Mouse (Mus musculus) intestine, embryonic 16.5 days (tissue): ENCODE data around the gene Rapgef4. TPM values are rescaled to one million over a fixed set of nuclear protein-coding genes. Genes with fewer than 3 reads are reported as not detected.
"Not testable (repeated sequence)": the region's sequence is repeated elsewhere in the genome, so short reads cannot be mapped to it uniquely, and the experiment has no call there.

Source experiments
- ATAC-seq: fragments of 200-750 bp; cut with Nextera tagmentation; 2 replicates; pipeline ENCODE4 v1.8.0; 2017; ENCODE audit warnings: moderate TSS enrichment, moderate library complexity
- H3K27ac ChIP-seq: fragments of 300-500 bp; sonication (generic); 2 replicates; pipeline ENCODE4 v1.5.1; 2014; ENCODE audit warnings: mild to moderate bottlenecking, low read length
- H3K27me3 ChIP-seq: fragments of 300-500 bp; sonication (generic); replicated peaks from 2 replicates; pipeline ENCODE4 v1.6.1; 2014; ENCODE audit warnings: low read length, control low read depth, mixed read lengths; ENCODE audit not compliant: control insufficient read depth, insufficient read depth
- H3K36me3 ChIP-seq: fragments of 300-500 bp; sonication (generic); 2 replicates; pipeline ENCODE4 v1.6.1; 2014; ENCODE audit warnings: low read length, control low read depth; ENCODE audit not compliant: control insufficient read depth, insufficient read depth
- H3K4me1 ChIP-seq: fragments of 300-500 bp; sonication (generic); 2 replicates; pipeline ENCODE4 v1.6.1; 2014; ENCODE audit warnings: low read length, control low read depth, mixed read lengths; ENCODE audit not compliant: control insufficient read depth, insufficient read depth
- H3K4me2 ChIP-seq: fragments of 300-500 bp; sonication (generic); 2 replicates; pipeline ENCODE4 v1.6.1; 2014; ENCODE audit warnings: low read depth, low read length, control low read depth
- H3K4me3 ChIP-seq: fragments of 300-500 bp; sonication (generic); 2 replicates; pipeline ENCODE4 v1.5.1; 2014; ENCODE audit warnings: mild to moderate bottlenecking, low read length
- H3K9ac ChIP-seq: fragments of 300-500 bp; sonication (generic); 2 replicates; pipeline ENCODE4 v1.6.1; 2014; ENCODE audit warnings: low read depth, low read length
- H3K9me3 ChIP-seq: fragments of 300-500 bp; sonication (generic); 2 replicates; pipeline ENCODE4 v1.6.1; 2016; ENCODE audit warnings: low read length, control low read depth; ENCODE audit not compliant: control insufficient read depth
- WGBS: fragments of 180-500 bp; shearing (Covaris S2); extraction: QIAGEN DNeasy Blood & Tissue Kit; methylation state at CpG from one replicate; pipeline ENCODE4 v1.1.7; 2014; 5-methylcytosine and 5-hydroxymethylcytosine counted together
- polyA plus RNA-seq: library from polyadenylated mRNA; unstranded; fragments of >200 nt; fragmentation: Nextera tagmentation; extraction: Ambion mirVana; gene quantifications from 2 replicates; pipeline ENCODE4 v1.2.1, GENCODE M21; 2015

Gene Rapgef4
- polyA plus RNA-seq, 1 experiment from 2014 or later: 2.8 TPM

DNA sequence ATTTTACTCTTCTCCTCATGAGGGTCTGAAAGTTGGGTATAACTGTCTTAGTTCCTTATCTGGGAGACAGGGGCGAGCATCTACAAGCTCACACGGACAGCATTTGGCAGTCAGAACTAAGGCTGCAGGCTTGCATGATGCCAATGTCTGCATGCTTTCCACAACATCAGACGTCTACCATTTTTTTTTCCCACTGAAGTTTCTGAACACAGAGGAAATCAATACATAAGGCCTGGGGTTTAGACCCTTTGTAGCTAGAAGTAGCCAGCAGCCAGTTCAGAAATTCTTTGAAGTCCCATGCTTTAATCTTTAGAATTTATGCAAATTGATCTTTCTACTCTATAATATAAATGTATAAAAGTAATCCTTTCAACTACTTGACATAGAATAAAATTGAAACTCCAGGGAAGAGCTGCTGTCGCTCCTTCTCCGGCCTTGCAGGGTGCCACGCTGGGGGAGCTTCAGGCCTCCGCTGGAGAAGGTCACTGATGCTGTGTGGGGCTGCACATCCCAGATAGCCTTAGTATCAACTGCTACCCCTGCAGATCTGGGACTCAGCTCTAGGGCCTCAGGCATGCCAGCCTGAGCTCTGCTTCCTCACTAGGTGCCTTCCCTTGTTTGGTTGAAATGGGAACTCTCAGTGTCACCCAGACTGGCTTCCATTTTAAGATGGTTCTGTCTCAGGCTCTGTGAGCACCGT lies 148.7 kb downstream of the Rapgef4 start:
- Histone ChIP-seq H3K27ac (no peak overlapping the region), H3K4me2 (no peak overlapping the region), H3K4me3 (no peak overlapping the region), H3K9ac (no peak overlapping the region), H3K27me3 (no peaks in the 10 kb centered on the region), H3K36me3 (no peaks in the 10 kb centered on the region), H3K4me1 (no peaks in the 10 kb centered on the region), H3K9me3 (no peaks in the 10 kb centered on the region)
- no peak for ATAC-seq
- WGBS: 84% methylated on average over 8 of the region's 8 CpGs

DNA sequence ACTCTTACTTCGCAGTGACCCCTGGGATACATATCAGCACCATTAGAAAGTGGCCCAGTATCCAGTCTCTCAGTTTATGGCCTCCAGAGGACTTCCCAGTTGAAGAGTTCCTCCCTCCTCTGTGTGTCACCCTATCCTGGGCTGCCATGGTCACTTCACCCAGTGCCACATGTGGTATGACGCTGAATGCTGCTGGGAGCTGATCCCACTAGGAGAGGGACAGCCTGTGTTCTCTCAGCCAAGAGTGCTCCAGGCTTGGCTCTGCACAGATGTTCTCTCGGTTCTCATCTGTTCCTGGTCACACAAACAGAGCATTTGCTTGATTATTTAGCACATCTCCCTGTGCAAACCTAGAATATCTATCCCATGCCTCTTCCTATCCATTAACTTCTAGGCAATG lies 151.2 kb downstream of the Rapgef4 start:
- Histone ChIP-seq H3K4me1 (no peaks in the 10 kb centered on the region), H3K27ac (no peak overlapping the region), H3K36me3 (no peaks in the 10 kb centered on the region), H3K4me2 (no peak overlapping the region), H3K9ac (no peak overlapping the region), H3K4me3 (no peak overlapping the region), H3K27me3 (no peaks in the 10 kb centered on the region), H3K9me3 (no peaks in the 10 kb centered on the region)
- ATAC-seq: no peak
- WGBS: 86% methylated on average over 3 of the region's 3 CpGs

DNA sequence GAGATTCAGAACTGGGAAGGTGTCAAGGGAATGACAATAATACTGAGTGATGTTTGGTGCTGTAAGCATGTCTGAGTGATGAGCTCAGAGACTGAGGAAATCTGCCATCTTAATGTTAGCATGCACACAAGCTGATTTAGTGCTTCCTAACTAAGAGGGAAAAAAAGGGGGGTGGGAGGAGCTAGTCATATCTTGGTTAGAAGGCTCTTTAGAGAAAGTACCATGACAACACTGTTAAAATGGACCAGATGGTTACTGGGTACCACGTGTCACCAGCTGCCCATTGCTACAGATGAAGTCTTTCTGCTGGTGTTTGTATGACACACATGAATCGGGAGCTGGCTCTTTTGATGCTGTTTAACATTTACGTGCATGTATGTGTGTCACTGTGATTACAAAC lies 155.0 kb downstream of the Rapgef4 start:
- no peak overlapping the region for H3K4me2 ChIP-seq
- WGBS: 57% methylated on average over 3 of the region's 3 CpGs
- H3K9ac ChIP-seq: no peak overlapping the region
- no peak overlapping the region for H3K27ac ChIP-seq
- no peaks in the 10 kb centered on the region for H3K9me3 ChIP-seq
- no peaks in the 10 kb centered on the region for H3K27me3 ChIP-seq
- no peaks in the 10 kb centered on the region for H3K36me3 ChIP-seq
- peaks cover 4% of the 10 kb centered on the region; the same call in 1 of the 2 replicates for H3K4me1 ChIP-seq
- no peak overlapping the region for H3K4me3 ChIP-seq
- no peak for ATAC-seq

DNA sequence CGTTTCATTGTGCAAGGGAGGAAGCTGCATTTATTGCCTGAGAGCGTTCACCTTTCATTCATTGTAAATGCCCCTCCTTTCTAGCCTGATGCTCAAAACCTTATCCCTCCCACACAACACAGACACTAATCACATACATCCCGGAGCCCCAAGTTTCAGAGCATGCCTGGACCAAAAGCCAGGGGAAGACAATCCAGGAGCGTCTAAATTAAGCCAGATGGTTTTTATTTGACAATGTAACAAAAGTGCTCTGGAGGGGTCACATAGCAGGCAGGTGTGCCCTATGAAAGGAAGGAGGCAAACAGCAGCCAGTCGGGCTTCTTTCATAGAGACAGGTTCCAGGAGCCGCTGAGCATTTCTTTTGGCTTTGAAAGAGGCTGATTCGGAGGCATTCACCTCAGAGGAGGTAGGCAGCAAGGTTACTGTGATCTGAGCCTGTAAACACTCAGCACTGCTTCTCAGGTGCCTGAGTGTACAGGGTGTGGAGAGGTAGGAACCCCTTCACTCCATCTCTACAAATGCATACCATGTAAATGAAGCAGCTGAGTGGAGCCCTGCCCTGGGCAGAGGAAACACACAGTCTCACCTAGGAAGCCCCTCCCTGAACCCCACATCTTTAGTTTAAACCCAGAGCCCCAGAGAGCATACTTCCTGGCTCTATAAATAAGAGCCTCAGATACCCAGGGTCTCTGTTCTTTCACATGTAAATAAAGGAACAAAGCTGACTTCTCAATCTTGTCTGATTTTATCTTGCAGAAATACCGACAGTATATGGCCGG lies 155.6 kb downstream of the Rapgef4 start:
- Histone ChIP-seq H3K27me3 (no peaks in the 10 kb centered on the region), H3K27ac (no peak overlapping the region), H3K36me3 (no peaks in the 10 kb centered on the region), H3K9me3 (no peaks in the 10 kb centered on the region), H3K4me1 (peaks cover 4% of the 10 kb centered on the region; the same call in 1 of the 2 replicates), H3K4me2 (no peak overlapping the region), H3K4me3 (no peak overlapping the region), H3K9ac (no peak overlapping the region)
- no peak for ATAC-seq
- 48% methylated on average over 9 of the region's 9 CpGs for WGBS

DNA sequence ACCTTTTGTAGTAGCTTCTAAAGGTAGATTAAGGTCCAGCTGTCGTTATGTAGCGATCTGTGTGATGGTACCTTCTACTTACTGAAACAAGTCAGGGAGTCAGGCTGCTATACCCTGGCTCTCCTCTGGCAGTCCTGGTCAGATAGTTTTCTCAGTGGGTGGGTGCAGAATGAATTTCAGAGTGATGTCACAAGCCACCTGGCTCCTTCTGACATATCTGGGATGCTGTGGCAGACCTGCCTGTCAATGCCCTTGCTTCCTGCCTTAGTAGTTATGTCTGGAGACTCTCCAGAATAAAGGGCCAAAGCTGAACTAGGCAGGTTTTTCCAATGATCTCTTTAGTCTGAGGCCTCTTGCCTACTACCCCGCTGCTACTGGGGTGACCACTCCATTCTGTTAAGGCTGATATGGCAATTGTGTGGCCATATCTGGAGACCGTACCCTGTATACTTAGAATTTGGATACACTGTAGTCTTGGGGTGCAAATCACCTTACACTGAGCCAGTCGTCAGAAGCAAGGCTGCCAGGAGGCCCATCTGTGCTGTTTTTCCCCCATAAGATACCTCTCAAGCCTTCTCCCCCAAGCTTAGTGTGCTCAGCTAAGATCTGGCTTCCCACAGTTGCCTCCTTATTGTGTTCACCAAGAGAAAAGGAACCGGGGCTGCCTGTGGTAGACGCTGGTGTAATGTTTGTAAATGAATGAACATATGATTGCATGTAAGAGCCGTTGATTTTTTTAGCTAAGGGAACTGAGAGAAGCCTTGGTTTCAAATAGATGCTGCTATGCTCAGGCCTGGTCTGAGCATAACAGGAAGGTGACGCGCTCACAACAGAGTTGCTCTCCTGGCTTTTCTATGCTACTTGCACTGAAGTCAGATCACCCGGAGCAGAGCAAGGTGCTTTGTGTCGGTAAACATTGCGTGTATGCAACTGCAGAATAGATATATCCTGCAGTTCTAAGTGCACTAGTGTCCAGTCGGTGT lies 159.1 kb downstream of the Rapgef4 start:
- peaks cover 16% of the 10 kb centered on the region for H3K4me1 ChIP-seq
- H3K4me2 ChIP-seq: no peak overlapping the region
- WGBS: 76% methylated on average over 14 of the region's 14 CpGs
- H3K27ac ChIP-seq: no peak overlapping the region
- no peaks in the 10 kb centered on the region for H3K36me3 ChIP-seq
- no peak overlapping the region for H3K4me3 ChIP-seq
- no peaks in the 10 kb centered on the region for H3K27me3 ChIP-seq
- H3K9ac ChIP-seq: no peak overlapping the region
- ATAC-seq: no peak
- H3K9me3 ChIP-seq: no peaks in the 10 kb centered on the region

DNA sequence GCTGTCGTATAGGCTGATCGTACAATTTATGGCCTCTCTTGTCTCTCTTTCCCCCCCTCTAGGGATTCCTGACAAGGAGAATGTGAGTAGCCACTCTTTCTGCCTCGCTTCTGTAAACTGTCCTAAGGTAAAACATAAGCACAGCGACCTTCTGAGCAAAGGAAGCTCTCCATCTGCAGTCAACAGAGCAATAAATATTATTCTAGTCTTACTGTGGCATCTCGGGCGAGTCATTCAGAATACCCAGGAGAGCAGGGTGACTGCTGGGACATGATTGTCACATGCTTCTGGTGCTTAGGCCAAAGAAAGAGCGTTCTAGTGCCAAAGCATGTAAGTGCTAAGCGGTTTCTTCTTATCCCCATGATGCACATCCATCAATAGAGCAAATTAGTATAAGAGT lies 160.1 kb downstream of the Rapgef4 start:
- Histone ChIP-seq H3K9me3 (no peaks in the 10 kb centered on the region), H3K27ac (no peak overlapping the region), H3K9ac (no peak overlapping the region), H3K4me3 (no peak overlapping the region), H3K27me3 (no peaks in the 10 kb centered on the region), H3K4me2 (no peak overlapping the region), H3K36me3 (no peaks in the 10 kb centered on the region), H3K4me1 (peaks cover 21% of the 10 kb centered on the region)
- no peak for ATAC-seq
- 48% methylated on average over 8 of the region's 8 CpGs for WGBS

DNA sequence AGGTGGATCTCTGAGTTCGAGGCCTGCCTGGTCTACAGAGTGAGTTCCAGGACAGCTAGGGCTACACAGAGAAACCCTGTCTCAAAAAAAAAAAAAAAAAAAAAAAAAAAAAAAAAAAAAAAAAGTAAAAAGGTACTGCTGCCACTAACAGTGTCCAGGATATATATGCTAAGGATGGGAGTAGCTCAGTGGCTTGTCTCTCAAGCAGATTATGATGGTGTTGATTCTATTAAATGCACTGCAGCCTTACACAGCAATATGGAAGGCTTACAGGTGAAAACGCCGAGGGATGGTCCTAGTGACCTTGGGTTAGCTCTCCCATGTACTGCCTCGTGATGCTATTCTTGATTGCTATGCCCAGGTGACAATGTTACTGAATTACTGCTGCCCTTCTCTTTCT lies 160.7 kb downstream of the Rapgef4 start:
- peaks cover 21% of the 10 kb centered on the region for H3K4me1 ChIP-seq
- H3K9me3 ChIP-seq, H3K27me3 ChIP-seq, H3K27ac ChIP-seq, H3K4me3 ChIP-seq, H3K9ac ChIP-seq, H3K4me2 ChIP-seq, H3K36me3 ChIP-seq, ATAC-seq: not testable (repeated sequence)
- 91% methylated on average over 4 of the region's 4 CpGs for WGBS

DNA sequence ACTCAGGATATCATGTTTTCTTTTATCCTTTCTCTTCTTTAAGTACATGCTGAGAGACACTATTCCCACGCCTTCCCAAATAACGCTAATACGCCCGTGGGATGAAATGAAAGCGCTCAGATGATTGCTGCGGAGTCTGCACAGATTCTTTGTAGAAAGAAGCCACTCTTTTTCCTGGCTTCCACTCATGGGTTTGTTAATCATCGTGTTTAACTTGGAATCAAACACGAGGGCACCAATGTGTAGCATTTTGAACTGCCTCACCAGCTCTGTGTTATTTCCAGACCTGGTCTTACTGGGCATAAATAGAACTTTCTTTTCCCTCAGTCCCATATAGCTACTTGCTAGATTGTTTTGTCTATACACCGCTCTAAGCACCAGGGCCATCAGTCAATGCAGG lies 162.4 kb downstream of the Rapgef4 start:
- 80% methylated on average over 9 of the region's 9 CpGs for WGBS
- H3K4me1 ChIP-seq: peaks cover 21% of the 10 kb centered on the region
- ATAC-seq: no peak

More for the DNA sequence above, 162.4 kb downstream of the Rapgef4 start:
- Histone ChIP-seq H3K27ac (no peak overlapping the region), H3K9ac (no peak overlapping the region), H3K9me3 (no peaks in the 10 kb centered on the region), H3K36me3 (no peaks in the 10 kb centered on the region), H3K4me3 (no peak overlapping the region), H3K4me2 (no peak overlapping the region), H3K27me3 (no peaks in the 10 kb centered on the region)
